Mouse (Mus musculus) forebrain, embryonic 16.5 days (tissue): ENCODE results near the gene S1pr2. TPM values are rescaled to one million over a fixed set of nuclear protein-coding genes. Genes with fewer than 3 reads are reported as not detected.

ENCODE experiments used
- ATAC-seq: fragments of 200-750 bp; cut with Nextera tagmentation; 2 replicates; pipeline ENCODE4 v1.8.0; 2017; ENCODE audit warnings: mild to moderate bottlenecking, moderate library complexity
- H3K27ac ChIP-seq: fragments of 300-500 bp; sonication (generic); 2 replicates; pipeline ENCODE4 v1.5.1; 2014; ENCODE audit warnings: low read length, control low read depth
- H3K27me3 ChIP-seq: fragments of 300-500 bp; sonication (generic); replicated peaks from 2 replicates; pipeline ENCODE4 v1.6.1; 2014; ENCODE audit warnings: low read length; ENCODE audit not compliant: control insufficient read depth, insufficient read depth
- H3K36me3 ChIP-seq: fragments of 300-500 bp; sonication (generic); 2 replicates; pipeline ENCODE4 v1.6.1; 2014; ENCODE audit not compliant: control insufficient read depth, insufficient read depth
- H3K4me1 ChIP-seq: fragments of 300-500 bp; sonication (generic); replicated peaks from 2 replicates; pipeline ENCODE4 v1.6.1; 2014; ENCODE audit warnings: low read length; ENCODE audit not compliant: control insufficient read depth, insufficient read depth
- H3K4me2 ChIP-seq: fragments of 300-500 bp; sonication (generic); 2 replicates; pipeline ENCODE4 v1.6.1; 2014; ENCODE audit warnings: mild to moderate bottlenecking, low read length, control low read depth
- H3K4me3 ChIP-seq: fragments of 300-500 bp; sonication (generic); replicated peaks from 2 replicates; pipeline ENCODE4 v1.5.1; 2014; ENCODE audit warnings: mild to moderate bottlenecking, low read length, control low read depth
- H3K9ac ChIP-seq: fragments of 300-500 bp; sonication (generic); replicated peaks from 2 replicates; pipeline ENCODE4 v1.6.1; 2014; ENCODE audit warnings: low read depth, low read length, control low read depth
- H3K9me3 ChIP-seq: fragments of 300-500 bp; sonication (generic); 2 replicates; pipeline ENCODE4 v1.6.1; 2016; ENCODE audit warnings: low read length; ENCODE audit not compliant: control insufficient read depth
- WGBS: fragments of 180-500 bp; shearing (Covaris S2); extraction: QIAGEN DNeasy Blood & Tissue Kit; methylation state at CpG from one replicate; pipeline ENCODE4 v1.1.7; 2014; 5-methylcytosine and 5-hydroxymethylcytosine counted together
- microRNA-seq: library from miRNA; unstranded; fragments of <30 nt; microRNA quantifications from one replicate; pipeline ENCODE4, GENCODE M21; 2017
- polyA plus RNA-seq: library from polyadenylated mRNA; unstranded; fragments of >200 nt; fragmentation: Nextera tagmentation; extraction: Ambion mirVana; gene quantifications from 2 replicates; pipeline ENCODE4 v1.2.1, GENCODE M21; 2015

S1pr2 gene
- polyA plus RNA-seq, 1 experiment from 2014 or later, result 7.7 TPM

- Histone ChIP-seq H3K27ac (no peak overlapping the region), H3K4me2 (no peak overlapping the region), H3K9ac (no peak overlapping the region), H3K4me3 (no peak overlapping the region), H3K36me3 (peaks cover 22% of the 10 kb centered on the region), H3K4me1 (peaks cover 5% of the 10 kb centered on the region; the same call in 1 of the 2 replicates), H3K27me3 (no peaks in the 10 kb centered on the region), H3K9me3 (no peaks in the 10 kb centered on the region)
- no peak for ATAC-seq
- 2% methylated on average over 2 of the region's 2 CpGs for WGBS
Observed at GRCm38 (mm10) chr9:20943911-20944310, 32.7 kb downstream of the S1pr2 start.

GRCm38 (mm10) chr9:20943396-20943795 is 33.2 kb downstream of the S1pr2 start:
- no peak overlapping the region for H3K4me3 ChIP-seq
- no peak for ATAC-seq
- H3K27me3 ChIP-seq, result no peaks in the 10 kb centered on the region
- H3K4me2 ChIP-seq, result no peak overlapping the region
- H3K9me3 ChIP-seq, result no peaks in the 10 kb centered on the region
- WGBS, result 89% methylated on average over 7 of the region's 7 CpGs
- H3K4me1 ChIP-seq, result peaks cover 5% of the 10 kb centered on the region; the same call in 1 of the 2 replicates
- H3K27ac ChIP-seq, result no peak overlapping the region
- no peak overlapping the region for H3K9ac ChIP-seq
- peaks cover 22% of the 10 kb centered on the region for H3K36me3 ChIP-seq

DNA sequence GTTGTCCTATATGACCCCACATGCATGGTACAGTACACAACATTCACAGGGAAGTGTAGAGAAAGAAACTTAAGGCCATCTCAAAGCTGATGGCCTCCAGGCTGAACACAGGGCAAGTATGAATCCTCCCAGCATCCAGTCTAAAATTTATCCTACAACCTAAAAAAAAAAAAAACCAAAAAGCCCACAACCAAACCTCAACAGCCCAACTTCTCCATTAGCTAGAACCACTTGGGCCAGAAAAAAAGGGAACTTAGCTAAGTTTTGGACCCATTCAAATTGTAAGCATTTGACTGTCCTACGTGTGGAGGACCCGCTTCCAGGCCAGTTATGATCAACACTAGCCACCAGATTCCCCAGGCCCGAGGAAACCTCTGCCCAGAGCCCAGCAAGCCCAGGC is 53.3 kb downstream of the S1pr2 start:
- WGBS, result 96% methylated on average over 3 of the region's 3 CpGs
- no peaks in the 10 kb centered on the region for H3K4me1 ChIP-seq
- H3K27ac ChIP-seq, result no peak overlapping the region
- no peak overlapping the region for H3K4me3 ChIP-seq
- no peaks in the 10 kb centered on the region for H3K27me3 ChIP-seq
- no peaks in the 10 kb centered on the region for H3K9me3 ChIP-seq
- peaks cover 47% of the 10 kb centered on the region for H3K36me3 ChIP-seq
- H3K9ac ChIP-seq, result no peak overlapping the region
- no peak overlapping the region for H3K4me2 ChIP-seq
- ATAC-seq, result no peak

- WGBS, result 88% methylated on average over 4 of the region's 4 CpGs
- peaks cover 85% of the 10 kb centered on the region for H3K36me3 ChIP-seq
- H3K9me3 ChIP-seq, result no peaks in the 10 kb centered on the region
- H3K27me3 ChIP-seq, result no peaks in the 10 kb centered on the region
- H3K4me1 ChIP-seq, result no peaks in the 10 kb centered on the region
- ATAC-seq, result no peak
- H3K4me2 ChIP-seq, result no peak overlapping the region
- H3K4me3 ChIP-seq, result no peak overlapping the region
- H3K9ac ChIP-seq, result no peak overlapping the region
- no peak overlapping the region for H3K27ac ChIP-seq
Observed at GRCm38 (mm10) chr9:20916160-20916559, 60.4 kb downstream of the S1pr2 start.

Small RNA genes within 50 kb of the gene (microRNA-seq; reads per million reads assigned to microRNA genes)
- gene Mir7081, result 0.83 reads per million

Other genes with a start within 250 kb of the S1pr2 start
- gene Olfm2, start 230.4 kb downstream of the S1pr2 start, polyA plus RNA-seq, result 143 and 173 TPM in 2 replicates
- 0.26 and 0.33 TPM in 2 replicates for gene Col5a3, start 161.7 kb downstream of the S1pr2 start, polyA plus RNA-seq
- gene Rdh8, start 158.3 kb downstream of the S1pr2 start, polyA plus RNA-seq, result not detected in 2 replicates
- 4.6 and 8.8 TPM in 2 replicates for gene A230050P20Rik, start 108.1 kb downstream of the S1pr2 start, polyA plus RNA-seq
- gene Angptl6, start 97.1 kb downstream of the S1pr2 start, polyA plus RNA-seq, result 16.6 and 20.2 TPM in 2 replicates
- gene Ppan, start 88.6 kb downstream of the S1pr2 start, polyA plus RNA-seq, result 59.6 and 60.4 TPM in 2 replicates
- 260 and 268 TPM in 2 replicates for gene Eif3g, start 78.2 kb downstream of the S1pr2 start, polyA plus RNA-seq
- gene Dnmt1, start 16.9 kb downstream of the S1pr2 start, polyA plus RNA-seq, result 85.3 and 88.9 TPM in 2 replicates
- gene Mrpl4, start 26.0 kb upstream of the S1pr2 start, polyA plus RNA-seq, result 109 and 113 TPM in 2 replicates
- 3.3 and 4.5 TPM in 2 replicates for gene Icam1, start 39.2 kb upstream of the S1pr2 start, polyA plus RNA-seq
- gene Icam4, start 52.6 kb upstream of the S1pr2 start, polyA plus RNA-seq, result not detected in 2 replicates
- gene Icam5, start 55.3 kb upstream of the S1pr2 start, polyA plus RNA-seq, result 2.3 and 2.4 TPM in 2 replicates
- gene Zglp1, start 90.3 kb upstream of the S1pr2 start, polyA plus RNA-seq, result 0.25 and 1.7 TPM in 2 replicates
- gene Gm49373, start 96.3 kb upstream of the S1pr2 start, polyA plus RNA-seq, result 1.2 and 1.4 TPM in 2 replicates
- gene Fdx1l, start 96.8 kb upstream of the S1pr2 start, polyA plus RNA-seq, result 49.7 and 60.5 TPM in 2 replicates
- 1.6 and 1.9 TPM in 2 replicates for gene Gm38431, start 115.2 kb upstream of the S1pr2 start, polyA plus RNA-seq
- gene Raver1, start 115.2 kb upstream of the S1pr2 start, polyA plus RNA-seq, result 37.4 and 38.8 TPM in 2 replicates
- 10.4 and 13.7 TPM in 2 replicates for gene Tyk2, start 154.5 kb upstream of the S1pr2 start, polyA plus RNA-seq
- gene Cdc37, start 173.2 kb upstream of the S1pr2 start, polyA plus RNA-seq, result 213 and 234 TPM in 2 replicates
- gene Pde4a, start 188.9 kb upstream of the S1pr2 start, polyA plus RNA-seq, result 24.9 and 32.0 TPM in 2 replicates